Mouse (Mus musculus) adrenal gland, adult 2 months (tissue): Measurements from ENCODE around the gene Lrfn2. TPM values are rescaled to one million over a fixed set of nuclear protein-coding genes. Genes with fewer than 3 reads are reported as not detected.

Experiments
- microRNA-seq, 2 experiments: library from miRNA; unstranded; fragments of <30 nt; microRNA quantifications; one replicate each; pipeline ENCODE4 v1.2.0; 2021
- polyA plus RNA-seq: library from polyadenylated mRNA; depleted of rRNA; stranded (reverse); fragments of >200 nt; gene quantifications from 2 replicates; pipeline ENCODE4 v1.2.3, GENCODE M21; 2012
- total RNA-seq, 2 experiments: library from RNA; stranded (reverse); gene quantifications; 2 replicates each; pipeline ENCODE4 v1.2.3; 2021

Gene Lrfn2
- total and polyA plus RNA-seq, 3 experiments: 0.21 to 0.72 (median 0.34) TPM

Small RNA genes within 50 kb of the gene (microRNA-seq; reads per million reads assigned to microRNA genes)
- gene Gm44304: 0 reads per million in 2 experiments
